Comparison of ENCODE assay signal across 7 mouse cellular contexts in genomic region chr11:70238591-70239440, GRCm38 (mm10). TPM values are rescaled to one million over a fixed set of nuclear protein-coding genes. Genes with fewer than 3 reads are reported as not detected.
DNase-seq lines count a peak whose midpoint lies in the region; ATAC-seq lines count a peak whose summit lies in the region.

No protein-coding gene starts in this region.

- no peak for ATAC-seq in hindbrain, embryonic 13.5 days (ENCODE audit: low FRiP score)
- no peak for ATAC-seq in liver, embryonic 12.5 days

- peak; percentile 30 to 72 for DNase-seq in spleen, postnatal 4 days (ENCODE audit: low spot score in 2 of 2)
- DNase-seq in spleen, adult 18-20 months, result no peak
- DNase-seq in cerebellum, postnatal 25 days, result peak; percentile 35 to 51
- no peak for DNase-seq in frontal cortex, postnatal 10 days (ENCODE audit: low spot score in 2 of 2)
- DNase-seq in urinary bladder, postnatal 10 days (ENCODE audit: low spot score), result no peak

- H3K4me3 ChIP-seq in hindbrain, embryonic 13.5 days, result peak overlapping the region; percentile 93
- H3K4me3 ChIP-seq in liver, embryonic 12.5 days, result peak overlapping the region; percentile 98

- no peaks in the 10 kb centered on the region for H3K9me3 ChIP-seq in hindbrain, embryonic 13.5 days
- H3K9me3 ChIP-seq in liver, embryonic 12.5 days (replicated peaks), result no peaks in the 10 kb centered on the region

- peak overlapping the region; percentile 95 for H3K9ac ChIP-seq in hindbrain, embryonic 13.5 days
- H3K9ac ChIP-seq in liver, embryonic 12.5 days, result peak overlapping the region; percentile 95

- H3K4me2 ChIP-seq in hindbrain, embryonic 13.5 days, result peak overlapping the region; percentile 94
- peak overlapping the region; percentile 87 for H3K4me2 ChIP-seq in liver, embryonic 12.5 days

- H3K27ac ChIP-seq in hindbrain, embryonic 13.5 days, result peak overlapping the region; percentile 95
- H3K27ac ChIP-seq in liver, embryonic 12.5 days, result peak overlapping the region; percentile 96

- H3K36me3 ChIP-seq in hindbrain, embryonic 13.5 days, result peaks cover 21% of the 10 kb centered on the region
- H3K36me3 ChIP-seq in liver, embryonic 12.5 days, result peaks cover 18% of the 10 kb centered on the region

- 12% methylated on average over 23 of the region's 23 CpGs for WGBS in hindbrain, embryonic 13.5 days
- 5% methylated on average over 23 of the region's 23 CpGs for WGBS in liver, embryonic 12.5 days (ENCODE audit: insufficient replicate concordance)

- peaks cover 40% of the 10 kb centered on the region for H3K4me1 ChIP-seq in hindbrain, embryonic 13.5 days (replicated peaks)
- peaks cover 51% of the 10 kb centered on the region for H3K4me1 ChIP-seq in liver, embryonic 12.5 days

- H3K27me3 ChIP-seq in hindbrain, embryonic 13.5 days, result peaks cover 4% of the 10 kb centered on the region; the same call in 1 of the 2 replicates
- H3K27me3 ChIP-seq in liver, embryonic 12.5 days (replicated peaks), result peaks cover under 1% of the 10 kb centered on the region; the same call in 1 of the 2 replicates

RNA-seq across cellular contexts. Expression of gene Gm21988, which starts 0.8 kb away (rescaled TPM):
- polyA plus RNA-seq in hindbrain, embryonic 13.5 days (2015; fragmentation: Nextera tagmentation; extraction: Ambion mirVana), result 12.4 and 14.7 TPM in 2 replicates
- 6.2 and 7.8 TPM in 2 replicates for polyA plus RNA-seq in liver, embryonic 12.5 days (2016; fragmentation: Nextera tagmentation; extraction: Ambion mirVana)

RNA-seq across cellular contexts. Expression of gene Rnasek, which starts 0.8 kb away (rescaled TPM):
- 340 and 342 TPM in 2 replicates for polyA plus RNA-seq in hindbrain, embryonic 13.5 days (2015; fragmentation: Nextera tagmentation; extraction: Ambion mirVana)
- 159 and 173 TPM in 2 replicates for polyA plus RNA-seq in liver, embryonic 12.5 days (2016; fragmentation: Nextera tagmentation; extraction: Ambion mirVana)

RNA-seq across cellular contexts. Expression of gene 0610010K14Rik, which starts 1.1 kb away (rescaled TPM):
- polyA plus RNA-seq in hindbrain, embryonic 13.5 days (2015; fragmentation: Nextera tagmentation; extraction: Ambion mirVana), result 193 and 201 TPM in 2 replicates
- 97.4 and 104 TPM in 2 replicates for polyA plus RNA-seq in liver, embryonic 12.5 days (2016; fragmentation: Nextera tagmentation; extraction: Ambion mirVana)

RNA-seq across cellular contexts. Expression of gene Bcl6b, which starts 9.2 kb away (rescaled TPM):
- 5.0 and 5.5 TPM in 2 replicates for polyA plus RNA-seq in hindbrain, embryonic 13.5 days (2015; fragmentation: Nextera tagmentation; extraction: Ambion mirVana)
- polyA plus RNA-seq in liver, embryonic 12.5 days (2016; fragmentation: Nextera tagmentation; extraction: Ambion mirVana), result 2.8 and 3.8 TPM in 2 replicates

RNA-seq across cellular contexts. Expression of gene Alox12, which starts 16.3 kb away (rescaled TPM):
- polyA plus RNA-seq in hindbrain, embryonic 13.5 days (2015; fragmentation: Nextera tagmentation; extraction: Ambion mirVana), result 2.1 and 2.8 TPM in 2 replicates
- polyA plus RNA-seq in liver, embryonic 12.5 days (2016; fragmentation: Nextera tagmentation; extraction: Ambion mirVana), result 24.7 and 26.8 TPM in 2 replicates

Comparison
In these comparisons a context has a peak if more than half of its experiments do, and no peak if none do; other contexts are left out.
1. DNase-seq: peak in spleen, postnatal 4 days (2 of 2) and cerebellum, postnatal 25 days (2 of 2); none in spleen, adult 18-20 months (0 of 2), frontal cortex, postnatal 10 days (0 of 2) and urinary bladder, postnatal 10 days (single experiment).